16 mouse cellular contexts compared by ENCODE assay signal in genomic region chr1:156090042-156090441, GRCm38 (mm10). TPM values are rescaled to one million over a fixed set of nuclear protein-coding genes. Genes with fewer than 3 reads are reported as not detected.
DNase-seq lines count a peak whose midpoint lies in the region; ATAC-seq and TF ChIP-seq lines count a peak whose summit lies in the region.
"Had no signal": no experiment of that assay in that cellular context is flagged by ENCODE, and none has a peak within 500 bp of the region (broad histone marks: within the 10 kb centered on the region; RNA-seq: fewer than 3 reads in every experiment).

No protein-coding gene starts in this region.

- H3K36me3 ChIP-seq in forebrain, embryonic 11.5 days (ENCODE audit: control insufficient read depth, insufficient read depth, low read length): no peaks in the 10 kb centered on the region
- H3K36me3 ChIP-seq in forebrain, embryonic 16.5 days (ENCODE audit: control insufficient read depth, insufficient read depth): no peaks in the 10 kb centered on the region
- no peaks in the 10 kb centered on the region for H3K36me3 ChIP-seq in neural tube, embryonic 12.5 days
- no peaks in the 10 kb centered on the region for H3K36me3 ChIP-seq in hindbrain, embryonic 13.5 days
- no peaks in the 10 kb centered on the region for H3K36me3 ChIP-seq in heart, adult 2 months (ENCODE audit: control insufficient read depth, insufficient read depth, low read length)
- H3K36me3 ChIP-seq: heart, embryonic 13.5 days; limb, embryonic 15.5 days; lung, embryonic 15.5 days had no signal

- H3K79me2 ChIP-seq in heart, adult 2 months (replicated peaks; ENCODE audit: control insufficient read depth, insufficient read depth, low read length): no peaks in the 10 kb centered on the region

- TF ChIP-seq EP300 in heart, adult 2 months (IDR thresholded peaks at IDR 0.05; ENCODE audit: insufficient read depth, low read depth, low read length): no peak

- H3K4me2 ChIP-seq in forebrain, embryonic 11.5 days (ENCODE audit: low read depth, low read length, severe bottlenecking): no peak overlapping the region
- H3K4me2 ChIP-seq in forebrain, embryonic 16.5 days (ENCODE audit: low read length): no peak overlapping the region
- no peak overlapping the region for H3K4me2 ChIP-seq in neural tube, embryonic 12.5 days (replicated peaks)
- no peak overlapping the region for H3K4me2 ChIP-seq in hindbrain, embryonic 13.5 days
- H3K4me2 ChIP-seq: heart, embryonic 13.5 days; limb, embryonic 15.5 days; lung, embryonic 15.5 days had no signal

- H3K27me3 ChIP-seq in forebrain, embryonic 11.5 days (ENCODE audit: control insufficient read depth, insufficient read depth, low read length): no peaks in the 10 kb centered on the region
- H3K27me3 ChIP-seq in forebrain, embryonic 16.5 days (replicated peaks; ENCODE audit: control insufficient read depth, insufficient read depth, low read length): no peaks in the 10 kb centered on the region
- H3K27me3 ChIP-seq in neural tube, embryonic 12.5 days (replicated peaks): no peaks in the 10 kb centered on the region
- H3K27me3 ChIP-seq in hindbrain, embryonic 13.5 days: no peaks in the 10 kb centered on the region
- H3K27me3 ChIP-seq in heart, adult 2 months (ENCODE audit: control insufficient read depth, insufficient read depth, low read length): no peaks in the 10 kb centered on the region
- H3K27me3 ChIP-seq: heart, embryonic 13.5 days; limb, embryonic 15.5 days; lung, embryonic 15.5 days had no signal

- no peaks in the 10 kb centered on the region for H3K9me3 ChIP-seq in forebrain, embryonic 11.5 days (ENCODE audit: control insufficient read depth, low read length)
- no peaks in the 10 kb centered on the region for H3K9me3 ChIP-seq in forebrain, embryonic 16.5 days (ENCODE audit: control insufficient read depth, low read length)
- H3K9me3 ChIP-seq in neural tube, embryonic 12.5 days: no peaks in the 10 kb centered on the region
- no peaks in the 10 kb centered on the region for H3K9me3 ChIP-seq in hindbrain, embryonic 13.5 days
- H3K9me3 ChIP-seq: heart, embryonic 13.5 days; limb, embryonic 15.5 days; lung, embryonic 15.5 days had no signal

- 0 out of 2 replicates have a peak, but pooled peaks cover 2% of the 10 kb centered on the region for H3K4me1 ChIP-seq in forebrain, embryonic 11.5 days (replicated peaks; ENCODE audit: control insufficient read depth, insufficient read depth, low read length)
- no peaks in the 10 kb centered on the region; the same call in 1 of the 2 replicates for H3K4me1 ChIP-seq in forebrain, embryonic 16.5 days (replicated peaks; ENCODE audit: control insufficient read depth, insufficient read depth, low read length)
- H3K4me1 ChIP-seq in neural tube, embryonic 12.5 days: peaks cover 8% of the 10 kb centered on the region; the same call in 1 of the 2 replicates
- H3K4me1 ChIP-seq in hindbrain, embryonic 13.5 days (replicated peaks): peaks cover 12% of the 10 kb centered on the region
- H3K4me1 ChIP-seq in heart, adult 2 months (ENCODE audit: control insufficient read depth, insufficient read depth, low read length): no peaks in the 10 kb centered on the region
- H3K4me1 ChIP-seq: limb, embryonic 15.5 days; lung, embryonic 15.5 days had no signal

- no peak for TF ChIP-seq CTCF in heart, adult 2 months (IDR thresholded peaks at IDR 0.05)

- ATAC-seq in forebrain, embryonic 11.5 days (replicated peaks; ENCODE audit: low FRiP score): peak; percentile 64
- ATAC-seq in forebrain, embryonic 16.5 days: no peak
- ATAC-seq in neural tube, embryonic 12.5 days (ENCODE audit: low FRiP score, low read depth): peak; percentile 89
- peak; percentile 83 for ATAC-seq in hindbrain, embryonic 13.5 days (ENCODE audit: low FRiP score)
- ATAC-seq: activated CD4-positive, CD25-positive, alpha-beta regulatory T cell, adult 4 months had no signal

- TF ChIP-seq POLR2A in heart, adult 2 months (IDR thresholded peaks at IDR 0.05; ENCODE audit: insufficient read depth, low read depth, low read length): no peak

- no peak overlapping the region for H3K4me3 ChIP-seq in forebrain, embryonic 11.5 days (ENCODE audit: low read depth, low read length)
- H3K4me3 ChIP-seq in forebrain, embryonic 16.5 days (replicated peaks; ENCODE audit: low read length): no peak overlapping the region
- H3K4me3 ChIP-seq in neural tube, embryonic 12.5 days: no peak overlapping the region
- no peak overlapping the region for H3K4me3 ChIP-seq in hindbrain, embryonic 13.5 days
- H3K4me3 ChIP-seq in heart, adult 2 months: no peak overlapping the region
- H3K4me3 ChIP-seq: heart, embryonic 13.5 days; limb, embryonic 15.5 days; lung, embryonic 15.5 days; myocyte had no signal

- DNase-seq in forebrain, embryonic 11.5 days (ENCODE audit: low spot score): peak; percentile 64
- DNase-seq in neural tube, embryonic 10.5 days (ENCODE audit: extremely low spot score, low spot score): no peak
- peak; percentile 69 for DNase-seq in retina, embryonic 14.5 days (ENCODE audit: low spot score)
- no peak for DNase-seq in heart, adult 2 months
- DNase-seq in adipocyte (ENCODE audit: low spot score): no peak
- DNase-seq: cerebellum, postnatal 36 days; gastrocnemius, postnatal 25 days; layer of hippocampus, adult 9-11 months had no signal

- H3K27ac ChIP-seq in forebrain, embryonic 11.5 days (ENCODE audit: low read depth, low read length): no peak overlapping the region
- H3K27ac ChIP-seq in forebrain, embryonic 16.5 days (ENCODE audit: low read length): no peak overlapping the region
- no peak overlapping the region for H3K27ac ChIP-seq in neural tube, embryonic 12.5 days
- 0 out of 2 replicates have a peak overlapping the region, but pooled peaks have one; percentile 23 for H3K27ac ChIP-seq in hindbrain, embryonic 13.5 days
- H3K27ac ChIP-seq in heart, adult 2 months: no peak overlapping the region
- H3K27ac ChIP-seq: heart, embryonic 13.5 days; limb, embryonic 15.5 days; lung, embryonic 15.5 days had no signal

- H3K9ac ChIP-seq in forebrain, embryonic 11.5 days (ENCODE audit: low read length): no peak overlapping the region
- H3K9ac ChIP-seq in forebrain, embryonic 16.5 days (replicated peaks; ENCODE audit: low read depth, low read length): no peak overlapping the region
- no peak overlapping the region for H3K9ac ChIP-seq in neural tube, embryonic 12.5 days
- no peak overlapping the region for H3K9ac ChIP-seq in hindbrain, embryonic 13.5 days
- no peak overlapping the region for H3K9ac ChIP-seq in heart, adult 2 months (ENCODE audit: low read depth, low read length)
- H3K9ac ChIP-seq: heart, embryonic 13.5 days; limb, embryonic 15.5 days; lung, embryonic 15.5 days had no signal

- 49% methylated on average over 4 of the region's 4 CpGs for WGBS in forebrain, embryonic 11.5 days
- 46% methylated on average over 4 of the region's 4 CpGs for WGBS in forebrain, embryonic 16.5 days
- 30% methylated on average over 4 of the region's 4 CpGs for WGBS in neural tube, embryonic 12.5 days
- WGBS in hindbrain, embryonic 13.5 days: 33% methylated on average over 4 of the region's 4 CpGs
- WGBS in heart, adult 2 months: 86% methylated on average over 4 of the region's 4 CpGs

- intact Hi-C loops in heart, adult 2 months (cut with DNase I): no loop called here

RNA-seq across cellular contexts. Expression of gene Tor1aip1, which starts 53.8 kb away (rescaled TPM):
- polyA plus RNA-seq in forebrain, embryonic 11.5 days (2014; fragmentation: Nextera tagmentation; extraction: Ambion mirVana): 36.0 and 39.5 TPM in 2 replicates
- polyA plus RNA-seq in forebrain, embryonic 16.5 days (2015; fragmentation: Nextera tagmentation; extraction: Ambion mirVana): 22.1 and 24.1 TPM in 2 replicates
- polyA plus RNA-seq in neural tube, embryonic 12.5 days (2016; fragmentation: Nextera tagmentation; extraction: Ambion mirVana): 28.0 and 35.2 TPM in 2 replicates
- 26.5 and 26.7 TPM in 2 replicates for polyA plus RNA-seq in hindbrain, embryonic 13.5 days (2015; fragmentation: Nextera tagmentation; extraction: Ambion mirVana)
- total RNA-seq in heart, adult 2 months (2021): 10 to 100 TPM; 79.9 to 91.2 TPM
- 33.0 and 51.1 TPM in 2 replicates for polyA plus RNA-seq in heart, adult 2 months (2012; rRNA removed)

RNA-seq across cellular contexts. Expression of gene Tor1aip2, which starts 54.8 kb away (rescaled TPM):
- 112 and 116 TPM in 2 replicates for polyA plus RNA-seq in forebrain, embryonic 11.5 days (2014; fragmentation: Nextera tagmentation; extraction: Ambion mirVana)
- 69.4 and 73.9 TPM in 2 replicates for polyA plus RNA-seq in forebrain, embryonic 16.5 days (2015; fragmentation: Nextera tagmentation; extraction: Ambion mirVana)
- 87.5 and 90.9 TPM in 2 replicates for polyA plus RNA-seq in neural tube, embryonic 12.5 days (2016; fragmentation: Nextera tagmentation; extraction: Ambion mirVana)
- 66.9 and 71.8 TPM in 2 replicates for polyA plus RNA-seq in hindbrain, embryonic 13.5 days (2015; fragmentation: Nextera tagmentation; extraction: Ambion mirVana)
- 10 to 100 TPM; 40.3 to 42.9 TPM for total RNA-seq in heart, adult 2 months (2021)
- polyA plus RNA-seq in heart, adult 2 months (2012; rRNA removed): 51.0 and 76.1 TPM in 2 replicates

Comparison
In these comparisons a context has a peak if more than half of its experiments do, and no peak if none do; other contexts are left out.
1. DNase-seq: peak in forebrain, embryonic 11.5 days (single experiment) and retina, embryonic 14.5 days (single experiment); none in neural tube, embryonic 10.5 days (single experiment), heart, adult 2 months (0 of 2) and adipocyte (single experiment).